Mouse (Mus musculus): Measurements from ENCODE around the gene Car6.

The Car6 gene

GRCm38 (mm10) chr4:150146286-150146685 lies 54.8 kb downstream of the Car6 start:
- Histone ChIP-seq H3K27me3 (ENCODE audit: control insufficient read depth, insufficient read depth, low read length, poor library complexity, severe bottlenecking) (no peaks in the 10 kb centered on the region), H3K36me3 (ENCODE audit: control insufficient read depth, insufficient read depth, low read length, poor library complexity, severe bottlenecking) (no peaks in the 10 kb centered on the region)
- no peak for DNase-seq (ENCODE audit: low read depth, low spot score)

DNA sequence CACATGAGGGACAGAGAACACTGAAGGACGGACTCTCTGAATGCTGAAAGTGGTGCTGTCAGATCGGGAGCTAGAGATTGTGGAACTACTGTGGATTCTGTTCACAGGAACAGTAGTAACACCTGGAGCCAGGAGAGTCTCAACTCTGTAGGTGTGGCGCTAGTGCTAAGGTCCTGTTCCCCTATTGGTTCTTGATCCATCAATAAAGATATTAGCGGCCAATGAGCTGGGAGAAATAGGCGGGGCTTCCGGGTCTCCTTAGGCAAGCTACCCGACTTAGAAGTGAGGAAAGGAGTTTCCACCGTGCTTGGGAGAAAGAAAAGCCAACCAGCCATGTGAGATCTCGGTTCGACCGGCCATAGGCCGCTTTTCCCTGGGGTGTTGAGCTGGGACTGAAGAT lies 56.9 kb downstream of the Car6 start:
- DNase-seq (ENCODE audit: low read depth, low spot score), result no peak
- H3K36me3 ChIP-seq (ENCODE audit: control insufficient read depth, insufficient read depth, low read length, poor library complexity, severe bottlenecking), result no peaks in the 10 kb centered on the region

GRCm38 (mm10) chr4:150140346-150140745 lies 60.8 kb downstream of the Car6 start:
- no peak for DNase-seq (ENCODE audit: low read depth, low spot score)
- H3K36me3 ChIP-seq (ENCODE audit: control insufficient read depth, insufficient read depth, low read length, poor library complexity, severe bottlenecking), result no peaks in the 10 kb centered on the region
- no peaks in the 10 kb centered on the region for H3K27me3 ChIP-seq (ENCODE audit: control insufficient read depth, insufficient read depth, low read length, poor library complexity, severe bottlenecking)

More for the DNA sequence above, 56.9 kb downstream of the Car6 start:
- H3K27me3 ChIP-seq (ENCODE audit: control insufficient read depth, insufficient read depth, low read length, poor library complexity, severe bottlenecking), result no peaks in the 10 kb centered on the region

GRCm38 (mm10) chr4:150139090-150139489 lies 62.0 kb downstream of the Car6 start:
- Histone ChIP-seq H3K36me3 (ENCODE audit: control insufficient read depth, insufficient read depth, low read length, poor library complexity, severe bottlenecking) (no peaks in the 10 kb centered on the region), H3K27me3 (ENCODE audit: control insufficient read depth, insufficient read depth, low read length, poor library complexity, severe bottlenecking) (no peaks in the 10 kb centered on the region)
- DNase-seq (ENCODE audit: low read depth, low spot score), result no peak

DNA sequence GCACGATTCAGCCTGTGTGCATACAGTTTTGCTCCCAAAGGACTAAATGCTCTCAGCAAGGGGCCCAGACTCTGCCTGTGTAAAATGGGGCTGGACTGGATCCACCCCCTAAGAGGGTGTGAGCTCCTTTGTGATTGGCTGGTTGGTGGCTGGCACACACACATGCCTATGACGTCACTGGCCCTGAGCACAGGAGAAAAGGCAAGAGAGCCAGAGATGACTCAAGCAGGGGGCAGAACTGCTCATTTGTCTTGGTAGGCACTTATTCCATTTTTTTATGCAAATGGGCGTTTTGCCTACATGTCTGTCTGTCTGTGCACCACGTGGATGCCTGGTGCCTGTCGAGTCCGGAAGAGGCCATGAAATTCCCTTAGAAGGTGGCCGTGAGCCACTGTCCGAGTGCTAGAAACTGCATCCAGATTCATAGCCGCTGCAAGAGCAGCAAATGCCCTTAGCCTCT lies 63.0 kb downstream of the Car6 start:
- Histone ChIP-seq H3K27me3 (ENCODE audit: control insufficient read depth, insufficient read depth, low read length, poor library complexity, severe bottlenecking) (no peaks in the 10 kb centered on the region), H3K36me3 (ENCODE audit: control insufficient read depth, insufficient read depth, low read length, poor library complexity, severe bottlenecking) (no peaks in the 10 kb centered on the region)
- DNase-seq (ENCODE audit: low read depth, low spot score), result peak; percentile 81

DNA sequence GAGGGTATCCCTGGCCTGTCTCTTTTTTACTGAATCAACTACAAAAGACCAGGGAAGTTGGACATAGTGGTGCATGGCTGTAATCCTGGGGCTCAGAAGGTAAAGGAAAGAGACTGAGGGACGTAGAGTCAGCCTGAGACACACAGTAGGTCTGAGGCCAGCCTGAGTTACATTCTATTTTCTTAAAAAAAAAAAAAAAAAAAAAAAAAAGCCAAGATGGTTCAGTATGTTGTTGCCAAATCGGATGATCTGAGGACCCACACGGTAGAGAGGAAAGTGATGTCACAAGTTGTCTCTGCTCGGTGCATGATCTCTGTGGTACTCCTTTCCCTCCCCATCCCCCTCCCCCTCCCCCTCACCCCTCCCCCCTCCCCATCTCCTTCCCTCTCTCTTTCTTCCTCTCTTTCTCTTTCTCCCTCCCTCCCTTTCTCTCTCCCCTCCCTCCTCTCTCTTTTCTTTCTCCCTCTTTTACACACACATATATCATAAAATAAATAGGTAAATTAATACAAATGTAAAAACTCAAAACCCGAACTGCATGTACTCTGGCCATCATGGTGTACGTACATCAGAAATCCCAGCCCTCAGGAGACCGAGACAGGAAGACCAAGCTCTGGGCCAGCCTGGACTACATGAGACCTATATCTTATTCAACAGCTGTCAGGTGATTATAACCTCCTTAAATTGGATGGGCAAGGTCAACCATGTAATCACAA lies 63.6 kb downstream of the Car6 start:
- H3K27me3 ChIP-seq (ENCODE audit: control insufficient read depth, insufficient read depth, low read length, poor library complexity, severe bottlenecking), result no peaks in the 10 kb centered on the region
- DNase-seq (ENCODE audit: low read depth, low spot score), result no peak
- H3K36me3 ChIP-seq (ENCODE audit: control insufficient read depth, insufficient read depth, low read length, poor library complexity, severe bottlenecking), result no peaks in the 10 kb centered on the region
